Mouse (Mus musculus) lung, adult 18-20 months (tissue): ENCODE measurements around the gene Hs2st1.

Experiments used
- DNase-seq, 2 experiments: peaks; one replicate each; pipeline ENCODE4 v3.0.0; 2022; ENCODE audit warnings: mixed read lengths in 2 of 2

Gene Hs2st1

GRCm38 (mm10) chr3:144584789-144585553, 15.0 kb upstream of the Hs2st1 start:
- DNase-seq = no peak

GRCm38 (mm10) chr3:144583789-144584188, 13.8 kb upstream of the Hs2st1 start:
- no peak for DNase-seq

DNA sequence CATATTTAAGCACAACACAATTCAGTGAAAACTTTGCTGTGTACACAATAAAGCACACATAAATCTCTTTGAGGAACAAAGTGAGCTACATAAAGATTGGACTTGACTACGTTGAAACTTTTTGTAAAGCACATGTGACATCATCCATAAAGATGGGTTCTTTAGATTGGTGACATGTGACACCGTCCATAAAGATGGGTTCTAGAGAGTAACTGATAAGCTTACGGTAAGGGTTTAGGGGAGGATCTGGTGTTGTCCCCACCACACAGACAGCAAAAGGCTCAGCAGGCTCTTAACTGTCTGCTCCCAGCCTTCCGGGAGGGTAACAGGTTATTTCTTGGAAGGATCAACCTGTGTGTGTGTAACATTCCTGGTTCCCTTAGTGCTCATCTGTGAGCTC, 12.3 kb upstream of the Hs2st1 start:
- DNase-seq = no peak

GRCm38 (mm10) chr3:144581842-144582241, 11.9 kb upstream of the Hs2st1 start:
- DNase-seq = no peak

DNA sequence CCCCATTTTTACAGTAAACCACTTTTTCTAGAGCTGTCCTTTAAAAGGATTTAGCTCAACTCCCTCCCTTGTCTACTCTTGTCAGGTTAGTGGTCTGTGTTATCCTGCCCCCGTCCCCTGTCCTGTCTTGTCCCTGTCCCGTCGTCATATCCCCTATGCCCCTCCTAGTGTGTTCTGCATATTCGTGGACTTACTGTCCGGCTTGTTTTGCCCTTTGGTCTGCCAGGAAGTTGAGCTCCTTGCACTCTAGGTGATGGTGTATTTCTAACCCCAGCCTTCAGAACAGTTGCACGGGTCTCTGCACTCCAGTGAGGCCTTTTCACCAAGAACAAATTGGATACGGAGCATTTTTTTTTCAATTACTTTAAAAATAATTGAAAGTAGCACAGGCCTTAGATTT, 10.3 kb upstream of the Hs2st1 start:
- no peak for DNase-seq

DNA sequence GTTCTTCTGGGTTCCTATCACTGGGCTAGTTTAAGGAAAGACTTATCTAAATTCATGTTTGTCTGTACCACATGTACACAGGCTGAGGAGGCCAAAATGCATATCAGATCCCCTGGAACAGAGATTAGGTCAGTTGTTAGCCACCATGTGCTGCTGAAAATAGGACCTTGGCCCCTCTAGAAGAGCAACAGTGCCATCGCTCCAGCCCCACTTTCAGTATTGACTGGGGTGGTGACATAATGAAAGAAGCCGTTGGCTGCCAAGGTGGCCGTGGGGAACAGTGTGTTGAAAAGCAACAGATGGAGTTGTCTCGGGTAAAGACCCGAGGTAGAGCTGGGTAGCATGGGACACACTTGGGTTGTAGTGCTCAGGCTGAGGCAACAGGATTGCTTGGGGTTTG, 9.8 kb upstream of the Hs2st1 start:
- no peak for DNase-seq

DNA sequence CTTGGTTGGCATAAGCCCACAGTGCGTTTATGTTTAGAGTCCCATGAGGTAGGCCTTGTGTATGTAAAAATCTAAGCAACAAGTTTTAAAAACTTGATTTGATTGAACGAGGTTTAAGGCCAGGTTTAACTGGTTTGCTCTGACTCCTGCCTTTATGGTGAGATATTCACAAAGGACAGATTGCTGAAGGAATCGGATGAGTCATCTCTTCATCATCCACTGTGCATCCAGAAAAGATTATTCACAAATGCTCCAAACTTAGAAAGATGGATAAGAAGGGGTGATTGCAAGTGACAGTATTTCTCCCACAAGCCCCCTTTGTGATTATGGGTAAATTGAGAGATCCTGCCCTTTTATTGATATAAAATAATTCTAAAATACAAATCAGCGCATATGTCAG, 8.9 kb upstream of the Hs2st1 start:
- no peak for DNase-seq

GRCm38 (mm10) chr3:144577366-144578340, 7.7 kb upstream of the Hs2st1 start:
- DNase-seq = no peak

GRCm38 (mm10) chr3:144574256-144574655, 4.3 kb upstream of the Hs2st1 start:
- DNase-seq = peak; percentile 77 to 85

DNA sequence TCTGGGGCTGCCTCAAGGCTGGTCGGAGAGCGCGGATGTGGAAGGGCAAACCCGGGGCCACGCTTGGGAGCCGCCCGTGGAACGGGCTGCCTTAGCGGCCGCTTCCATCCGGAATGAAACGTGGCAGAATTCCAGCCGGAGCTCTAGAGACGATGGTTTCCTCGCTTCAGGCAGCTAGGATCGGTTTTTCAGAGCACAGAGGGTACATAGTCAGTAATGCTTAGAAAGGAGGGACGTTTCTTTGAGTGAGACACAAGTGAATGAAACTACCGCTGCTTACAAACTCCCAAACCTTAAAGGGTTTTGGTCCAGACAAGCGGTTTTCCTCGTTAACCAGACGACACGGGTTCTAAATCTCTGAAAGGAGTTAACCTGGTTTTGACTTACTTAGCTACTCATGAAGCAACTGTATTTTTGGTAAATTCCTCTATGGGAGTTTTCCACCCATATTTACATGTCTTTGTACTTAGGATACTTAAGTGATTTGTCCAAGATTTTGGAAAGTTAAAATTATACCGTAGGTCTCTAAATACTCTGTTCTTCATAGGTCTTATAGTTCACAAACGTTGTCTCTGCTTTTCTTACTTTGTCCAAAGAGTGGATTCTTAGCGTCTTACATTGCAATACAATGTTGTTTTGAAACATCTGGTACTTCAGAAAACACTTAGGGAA, 971 bp upstream of the Hs2st1 start:
- no peak for DNase-seq

DNA sequence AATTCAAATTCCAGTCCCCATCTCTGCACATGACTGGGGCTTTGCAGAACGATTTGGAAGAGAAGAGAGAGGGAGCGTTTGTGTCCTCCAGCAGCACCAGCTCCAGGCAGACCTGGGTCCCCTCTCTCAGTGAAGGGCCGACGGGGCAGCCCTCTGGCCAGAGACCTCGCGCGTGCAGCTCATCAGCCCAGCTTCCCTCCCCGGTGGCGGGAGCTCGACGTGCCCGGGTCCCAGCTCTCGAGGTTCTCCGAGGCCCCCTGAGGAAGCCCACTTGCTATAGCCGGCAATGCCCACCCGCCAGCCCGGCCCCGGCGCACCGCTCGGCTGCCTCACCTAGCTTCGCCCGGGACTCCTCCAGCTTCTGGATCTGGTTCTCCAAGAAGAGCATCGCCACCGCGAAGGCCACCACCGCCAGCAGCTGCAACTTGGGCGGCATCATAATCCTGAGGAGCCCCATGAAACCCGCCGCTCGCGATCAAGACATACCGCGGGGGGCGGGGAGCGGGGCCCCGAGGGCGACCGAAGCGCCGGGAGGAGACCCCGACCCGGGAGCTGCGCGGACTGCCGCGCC, 495 bp downstream of the Hs2st1 start:
- DNase-seq = peak; percentile 35 to 43

GRCm38 (mm10) chr3:144568861-144569361, 1.1 kb downstream of the Hs2st1 start:
- DNase-seq = peak; percentile 39 to 40

DNA sequence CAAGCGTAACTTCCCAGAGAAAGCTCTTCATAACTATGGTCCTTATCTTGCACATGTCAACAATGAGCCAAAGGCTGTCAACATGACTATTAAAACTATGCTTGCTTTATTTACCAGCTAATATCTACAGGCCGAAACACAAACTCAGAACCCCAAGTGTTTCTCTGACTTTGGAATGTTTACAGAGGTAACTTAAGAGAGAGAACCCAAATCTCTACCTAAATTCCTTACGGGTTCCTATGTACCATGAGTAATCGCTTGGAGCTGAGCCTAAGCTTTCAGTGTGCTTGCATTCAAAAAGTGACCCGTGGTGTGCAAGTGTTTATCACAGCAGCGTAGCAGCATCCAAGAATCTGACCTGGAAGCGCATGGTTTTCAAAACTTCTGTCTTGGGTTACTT, 4.8 kb downstream of the Hs2st1 start:
- DNase-seq = no peak

DNA sequence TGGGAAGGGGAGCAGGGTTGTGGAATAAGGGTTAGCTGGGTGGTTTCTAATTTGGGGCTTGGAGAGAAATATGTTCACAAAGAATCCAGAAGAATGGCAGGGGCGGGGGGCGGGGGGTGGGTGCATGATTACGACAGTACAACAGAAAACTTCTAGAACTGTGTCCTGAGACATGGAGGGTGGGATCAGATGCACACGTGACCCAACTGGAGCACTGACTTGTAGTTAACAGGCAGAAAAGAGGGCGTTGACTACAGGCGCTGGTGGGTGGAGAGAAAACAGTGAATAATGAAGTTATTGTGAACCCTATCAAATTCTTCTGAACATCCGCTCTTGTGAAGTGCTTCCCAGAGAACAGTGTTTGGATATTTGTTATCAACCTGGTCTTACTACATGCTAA, 6.1 kb downstream of the Hs2st1 start:
- DNase-seq = no peak

DNA sequence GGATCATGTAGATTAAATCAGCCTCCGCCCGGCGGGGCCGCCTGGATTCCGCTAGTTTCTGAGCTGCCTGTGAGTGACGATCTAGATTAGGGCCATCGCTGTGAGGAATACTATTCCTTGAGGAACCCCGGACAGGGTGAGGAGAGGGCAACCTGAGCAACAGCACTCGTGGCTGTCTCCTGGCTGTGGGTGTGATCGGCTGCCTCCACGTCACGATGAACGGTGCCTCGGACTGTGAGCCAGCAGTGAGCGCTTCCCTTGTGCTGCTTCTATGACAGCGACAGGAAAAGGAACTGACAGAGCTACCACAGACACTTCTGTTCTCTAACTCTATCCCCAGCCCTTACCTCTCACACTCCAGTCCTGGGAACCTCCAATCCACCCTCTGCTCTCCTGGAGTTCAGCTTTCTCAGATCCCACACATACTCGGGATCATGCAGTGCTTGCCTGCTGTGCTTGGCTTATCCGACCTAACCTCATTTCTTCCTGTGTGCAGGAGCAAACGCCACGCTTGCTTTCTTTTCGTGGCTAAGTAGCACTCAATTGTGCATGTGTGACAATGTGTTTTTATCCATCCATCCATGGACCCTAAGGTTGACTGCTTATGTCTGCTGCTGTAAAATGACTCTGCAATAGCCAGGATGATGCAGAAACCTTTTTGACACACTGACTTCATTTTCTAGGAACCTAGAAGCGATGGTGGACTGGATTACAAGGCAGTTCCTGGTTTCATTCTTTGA, 8.3 kb downstream of the Hs2st1 start:
- DNase-seq = peak in 1 of 2 experiments; percentile 28

- no peak for DNase-seq
Measured at GRCm38 (mm10) chr3:144558274-144558673, 11.7 kb downstream of the Hs2st1 start.

GRCm38 (mm10) chr3:144556625-144557324, 13.2 kb downstream of the Hs2st1 start:
- DNase-seq = no peak

DNA sequence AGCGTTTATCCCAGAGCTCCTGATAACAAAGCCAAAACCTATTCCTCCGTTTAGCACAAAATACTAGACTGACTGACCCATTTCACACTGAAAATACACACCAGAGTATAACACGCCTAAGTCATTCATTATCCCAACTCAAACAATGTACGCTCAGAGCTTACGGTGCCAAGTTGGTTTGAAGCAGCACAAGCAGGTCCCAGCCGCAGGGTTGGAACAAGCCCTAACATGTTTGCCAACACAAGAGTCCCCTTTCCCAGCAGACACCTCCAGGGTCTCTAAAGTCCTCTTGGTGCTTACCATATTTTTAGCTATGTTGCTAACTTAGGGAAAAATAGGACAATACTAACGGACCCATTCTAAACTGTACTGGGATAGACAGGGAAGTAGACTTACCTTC, 14.8 kb downstream of the Hs2st1 start:
- no peak for DNase-seq

- no peak for DNase-seq
Measured at GRCm38 (mm10) chr3:144554503-144554902, 15.5 kb downstream of the Hs2st1 start.

DNA sequence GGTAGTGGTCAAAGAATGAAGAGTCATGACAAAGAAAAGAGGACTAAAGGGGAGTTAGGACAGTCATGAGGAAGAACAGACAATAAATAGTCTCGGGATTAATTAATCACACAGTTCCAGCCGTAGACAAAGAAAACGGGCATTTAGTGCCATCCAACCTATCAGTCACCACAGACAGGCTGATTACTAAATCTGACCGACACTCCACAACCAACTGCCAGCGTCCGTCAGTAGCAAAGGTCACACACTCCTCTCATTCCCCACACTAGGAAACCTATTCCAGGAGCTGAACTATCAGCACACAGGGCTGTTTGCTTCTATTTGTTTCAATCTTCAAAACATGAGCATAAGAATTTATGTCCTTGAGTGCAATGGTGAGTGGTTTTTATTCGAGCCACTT, 16.0 kb downstream of the Hs2st1 start:
- DNase-seq = no peak

GRCm38 (mm10) chr3:144551416-144551815, 18.6 kb downstream of the Hs2st1 start:
- DNase-seq = no peak
